In the genomic region with DNA sequence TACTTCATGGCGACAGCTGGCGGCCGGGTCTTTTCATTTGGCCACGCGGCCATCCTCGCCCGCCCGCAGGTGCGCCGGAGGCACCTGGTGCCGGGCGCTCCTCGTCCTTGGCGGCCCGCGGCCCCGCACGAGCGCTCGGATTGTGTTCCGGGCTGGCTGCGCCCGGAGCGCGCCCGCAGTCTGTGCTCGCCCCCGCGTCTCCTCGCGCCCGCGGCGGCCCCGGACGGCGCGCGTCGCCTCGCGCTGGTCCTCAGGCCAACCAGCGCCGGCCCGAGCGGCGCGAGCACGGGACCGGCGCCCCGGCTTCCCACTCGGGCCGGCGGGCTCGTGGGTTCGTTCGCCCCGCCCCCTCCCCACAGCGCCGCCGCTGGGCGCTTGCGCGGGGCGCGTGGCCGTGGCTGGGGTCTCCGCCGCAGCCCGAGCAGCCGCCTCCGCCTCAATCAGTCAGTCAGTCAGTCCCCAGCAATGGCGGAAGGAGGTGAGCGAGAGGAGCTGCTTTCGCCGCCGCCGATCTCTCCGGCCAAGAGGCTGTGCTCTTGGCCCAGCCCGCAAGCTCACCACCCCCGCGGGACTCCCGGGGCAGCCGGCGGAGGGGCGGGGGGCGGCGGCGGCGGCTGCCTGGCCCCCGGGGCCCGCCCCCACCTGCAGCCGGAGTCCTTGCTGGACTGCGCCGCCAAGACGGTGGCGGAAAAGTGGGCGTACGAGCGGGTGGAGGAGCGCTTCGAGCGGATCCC, we compare ENCODE assay signal across 8 mouse cellular contexts. TPM values are rescaled to one million over a fixed set of nuclear protein-coding genes. Genes with fewer than 3 reads are reported as not detected.
DNase-seq lines count a peak whose midpoint lies in the region; ATAC-seq lines count a peak whose summit lies in the region.

A gene (plus strand): TSS at position 382 of the 734 bp plus-strand sequence.

- peak; percentile 71 for DNase-seq in R1 (ENCODE audit: low read depth, low spot score)
- peak; percentile 81 for DNase-seq in cerebellum, adult 9-10 months
- peak; percentile 63 to 81 for DNase-seq in frontal cortex, postnatal 10 days (ENCODE audit: low spot score in 2 of 2)
- DNase-seq in hindbrain, embryonic 11.5 days (ENCODE audit: low spot score): peak; percentile 88
- peak; percentile 75 to 84 for DNase-seq in layer of hippocampus, postnatal 10 days (ENCODE audit: low spot score in 2 of 2)
- DNase-seq in ovary, postnatal 14 days (ENCODE audit: low spot score): peak; percentile 45
- peak; percentile 39 to 51 for DNase-seq in thymus, postnatal 36 days

- H3K27me3 ChIP-seq in hindbrain, embryonic 11.5 days (ENCODE audit: control insufficient read depth, insufficient read depth, low read length): no peaks in the 10 kb centered on the region
- H3K27me3 ChIP-seq in lung, embryonic 15.5 days: peaks cover 36% of the 10 kb centered on the region

- peak within 1 kb of the TSS; percentile 99 for H3K27ac ChIP-seq in hindbrain, embryonic 11.5 days (ENCODE audit: low read depth, low read length)
- peak within 1 kb of the TSS; percentile 87 for H3K27ac ChIP-seq in lung, embryonic 15.5 days

- H3K4me3 ChIP-seq in hindbrain, embryonic 11.5 days (ENCODE audit: low read depth, low read length): peak within 1 kb of the TSS; percentile 91
- H3K4me3 ChIP-seq in lung, embryonic 15.5 days: peak within 1 kb of the TSS; percentile 87

- no peaks in the 10 kb centered on the region for H3K9me3 ChIP-seq in hindbrain, embryonic 11.5 days (ENCODE audit: control insufficient read depth, low read length)
- no peaks in the 10 kb centered on the region for H3K9me3 ChIP-seq in lung, embryonic 15.5 days

- ATAC-seq in hindbrain, embryonic 11.5 days (ENCODE audit: low FRiP score): peak; percentile 92
- peak; percentile 86 for ATAC-seq in lung, embryonic 15.5 days (ENCODE audit: borderline replicate concordance, extremely low read depth, low FRiP score, low TSS enrichment)

- WGBS in hindbrain, embryonic 11.5 days: 0% methylated on average over 67 of the region's 104 CpGs
- WGBS in lung, embryonic 15.5 days: under 1% methylated on average over 89 of the region's 104 CpGs

- H3K4me1 ChIP-seq in hindbrain, embryonic 11.5 days (replicated peaks; ENCODE audit: control insufficient read depth, insufficient read depth, low read length): no peaks in the 10 kb centered on the region
- peaks cover 8% of the 10 kb centered on the region; the same call in 1 of the 2 replicates for H3K4me1 ChIP-seq in lung, embryonic 15.5 days

- H3K4me2 ChIP-seq in hindbrain, embryonic 11.5 days (replicated peaks; ENCODE audit: low read depth, low read length): peak within 1 kb of the TSS; percentile 51
- peak within 1 kb of the TSS; percentile 98 for H3K4me2 ChIP-seq in lung, embryonic 15.5 days

- H3K36me3 ChIP-seq in hindbrain, embryonic 11.5 days (ENCODE audit: control insufficient read depth, insufficient read depth, low read length): no peaks in the 10 kb centered on the region
- H3K36me3 ChIP-seq in lung, embryonic 15.5 days: no peaks in the 10 kb centered on the region

- H3K9ac ChIP-seq in hindbrain, embryonic 11.5 days (ENCODE audit: low read depth, low read length): peak within 1 kb of the TSS; percentile 97
- peak within 1 kb of the TSS; percentile 59 for H3K9ac ChIP-seq in lung, embryonic 15.5 days

RNA-seq across cellular contexts. Expression of the gene that starts here (rescaled TPM):
- 9.8 and 10.4 TPM in 2 replicates for polyA plus RNA-seq in hindbrain, embryonic 11.5 days (2014; fragmentation: Nextera tagmentation; extraction: Ambion mirVana)
- total RNA-seq in layer of hippocampus, postnatal 10 days (2021): 10 to 100 TPM; 12.2 to 14.0 TPM
- polyA plus RNA-seq in lung, embryonic 15.5 days (2015; fragmentation: Nextera tagmentation; extraction: Ambion mirVana): 0.56 and 0.58 TPM in 2 replicates

Comparison
In these comparisons a context has a peak if more than half of its experiments do, and no peak if none do; other contexts are left out.
1. Peak in every context shown above with its lines: DNase-seq, ATAC-seq, H3K4me3 ChIP-seq and H3K27ac ChIP-seq.
2. Peak in ATAC-seq, H3K4me3 ChIP-seq, H3K27ac ChIP-seq, H3K9ac ChIP-seq and H3K4me2 ChIP-seq in lung, embryonic 15.5 days; RNA of the gene not detected or under 1 TPM.